Mouse (Mus musculus) urinary bladder, postnatal 14 days (tissue): Measurements from ENCODE around the gene Lnp1.
"Not testable (repeated sequence)": the region's sequence is repeated elsewhere in the genome, so short reads cannot be mapped to it uniquely, and the experiment has no call there.

Experiments
- DNase-seq: peaks from one replicate; pipeline ENCODE4 v3.0.0; 2021; ENCODE audit warnings: low spot score

The Lnp1 gene

GRCm38 (mm10) chr16:56928023-56928422 lies at the start of gene Lnp1:
Lnp1 (minus strand) TSS chr16:56928061.
- DNase-seq, result no peak

DNA sequence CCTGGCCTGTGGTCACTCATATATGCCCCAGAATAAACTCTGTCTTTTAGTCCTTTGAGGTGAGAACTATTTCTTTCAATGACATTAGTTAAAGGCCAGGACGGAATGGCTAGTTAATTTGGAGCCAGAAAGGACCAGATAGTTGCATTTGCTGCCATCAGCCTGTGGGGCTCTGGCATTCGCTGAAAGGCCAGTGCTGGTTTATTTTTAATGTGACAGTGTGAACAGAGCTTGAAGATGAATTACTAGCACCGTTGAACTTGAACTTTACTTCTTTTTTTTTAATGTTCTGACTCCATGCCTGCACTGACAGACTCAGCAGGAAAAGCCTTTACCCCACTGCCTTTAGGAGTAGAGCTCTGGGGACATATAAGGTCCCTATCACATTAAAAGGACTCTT lies 46.8 kb upstream of the Lnp1 start:
- no peak for DNase-seq

DNA sequence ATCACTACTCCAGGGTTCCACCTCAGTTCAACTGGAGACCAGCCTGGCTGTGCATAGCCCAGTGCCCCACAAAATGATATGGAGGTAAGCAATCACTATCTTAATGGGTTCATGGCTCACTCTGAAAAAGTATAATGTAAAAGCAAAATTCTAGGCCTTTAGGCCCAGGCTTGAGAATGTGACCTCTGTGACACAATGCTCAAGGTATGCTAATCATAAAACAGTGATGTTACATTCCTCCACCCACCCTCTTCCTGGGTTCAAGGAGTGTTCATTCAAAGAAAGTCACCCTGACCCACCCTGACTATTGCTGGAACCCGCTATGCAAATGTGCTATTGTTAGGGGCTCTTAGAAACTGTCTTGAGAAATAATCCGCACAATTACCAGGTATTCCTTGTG lies 30.4 kb upstream of the Lnp1 start:
- DNase-seq, result not testable (repeated sequence)

DNA sequence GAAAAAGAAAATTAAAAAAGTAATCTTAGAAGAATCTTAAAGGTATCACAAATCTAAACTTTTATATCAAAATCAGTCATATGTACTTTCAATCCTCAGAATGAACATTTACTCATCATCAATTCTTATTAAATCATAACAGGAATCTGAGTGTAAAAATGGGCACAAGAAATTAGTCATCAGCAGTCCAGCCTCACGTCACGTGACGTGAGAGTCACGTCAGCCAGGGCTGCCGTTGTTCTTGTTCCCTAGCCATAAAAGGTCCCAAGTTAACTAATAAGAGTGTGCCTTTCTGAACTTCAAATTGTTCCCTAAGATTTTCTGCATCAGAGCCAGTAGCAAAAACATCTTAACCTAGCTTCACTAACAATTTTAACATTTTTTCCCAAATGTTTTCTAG lies 21.2 kb upstream of the Lnp1 start:
- no peak for DNase-seq

GRCm38 (mm10) chr16:56942341-56942740 lies 14.5 kb upstream of the Lnp1 start:
- no peak for DNase-seq

DNA sequence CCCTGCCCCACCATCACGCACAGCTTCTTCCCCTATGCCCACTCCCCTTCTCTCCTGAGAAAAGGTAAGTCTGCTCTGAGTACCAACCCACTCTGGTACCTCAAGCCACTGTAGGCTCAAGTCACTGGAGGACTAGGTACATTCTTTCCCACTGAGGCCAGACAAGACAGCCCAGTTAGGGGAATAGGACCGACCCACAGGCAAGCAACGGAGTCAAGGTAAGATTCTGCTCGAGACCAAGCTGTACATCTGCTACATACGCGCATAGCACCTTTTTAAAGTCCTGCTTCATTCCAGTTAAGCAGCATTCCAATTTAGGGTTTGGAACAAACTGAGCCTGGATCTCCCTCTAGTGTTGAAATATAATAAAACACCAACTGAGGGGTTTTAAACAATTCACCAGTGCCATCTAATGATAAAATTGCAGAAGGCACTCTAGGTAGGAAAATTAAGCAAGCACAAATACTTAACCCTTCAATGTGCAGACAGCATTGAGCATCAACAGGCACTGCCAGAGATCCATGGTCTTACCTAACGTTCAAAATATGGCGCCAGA lies 7.7 kb downstream of the Lnp1 start:
- DNase-seq, result no peak

DNA sequence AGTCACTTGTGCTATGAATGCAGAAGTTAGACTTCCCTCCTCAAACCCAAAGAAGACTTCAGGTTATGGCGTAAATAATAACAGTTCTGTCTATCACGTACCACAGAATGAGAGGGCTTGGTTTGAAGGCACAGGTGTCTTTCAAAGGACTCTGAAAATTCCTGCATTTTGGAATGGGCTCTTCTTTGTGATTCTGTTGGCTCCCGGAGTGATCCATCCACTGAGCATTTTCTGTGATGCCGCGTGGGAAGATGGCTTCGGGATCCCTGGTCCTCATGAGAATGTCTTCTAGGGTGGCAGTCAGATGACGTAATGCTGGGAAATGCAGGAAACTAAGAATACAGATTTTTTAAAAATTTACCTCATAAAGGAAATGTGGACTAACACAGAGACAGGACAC lies 10.6 kb downstream of the Lnp1 start:
- no peak for DNase-seq

DNA sequence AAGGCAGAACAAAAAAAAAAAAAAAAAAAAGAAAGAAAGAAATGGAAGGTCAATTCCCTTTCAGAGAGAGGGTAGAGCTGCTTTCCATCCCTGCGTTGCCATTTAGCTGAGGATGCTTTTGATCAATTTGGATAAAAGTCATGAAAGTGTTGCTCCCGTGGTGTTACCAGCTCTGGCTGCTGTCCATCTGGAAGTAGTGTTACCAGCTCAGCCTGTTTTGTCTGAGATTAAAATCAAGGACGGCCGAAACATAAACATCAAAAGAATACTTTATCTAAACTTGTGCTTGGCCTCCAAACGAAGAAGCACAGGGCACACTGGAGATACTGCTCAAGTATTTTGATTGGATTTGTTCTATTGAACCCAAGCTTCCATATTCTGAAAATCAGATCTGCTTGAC lies 18.9 kb downstream of the Lnp1 start:
- DNase-seq, result peak; percentile 53

DNA sequence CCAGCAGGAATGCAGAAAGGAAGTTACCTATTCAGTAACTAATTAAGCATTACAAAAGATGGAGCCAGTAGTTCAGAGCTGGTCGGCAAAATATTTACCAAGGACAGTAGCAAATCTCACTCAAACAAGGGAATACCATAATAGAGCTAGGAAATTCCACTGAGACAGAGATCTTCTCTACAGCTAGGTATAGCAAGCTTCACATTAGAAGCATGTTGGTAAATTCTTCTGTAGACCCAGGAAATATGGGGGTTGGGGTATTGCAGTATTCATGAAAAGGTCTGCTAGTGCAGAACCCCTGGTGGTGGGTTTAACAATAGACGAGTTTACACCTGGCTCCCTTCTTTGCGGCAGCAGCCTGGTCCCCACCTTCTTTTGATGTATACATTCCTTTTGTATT lies 25.7 kb downstream of the Lnp1 start:
- not testable (repeated sequence) for DNase-seq

DNA sequence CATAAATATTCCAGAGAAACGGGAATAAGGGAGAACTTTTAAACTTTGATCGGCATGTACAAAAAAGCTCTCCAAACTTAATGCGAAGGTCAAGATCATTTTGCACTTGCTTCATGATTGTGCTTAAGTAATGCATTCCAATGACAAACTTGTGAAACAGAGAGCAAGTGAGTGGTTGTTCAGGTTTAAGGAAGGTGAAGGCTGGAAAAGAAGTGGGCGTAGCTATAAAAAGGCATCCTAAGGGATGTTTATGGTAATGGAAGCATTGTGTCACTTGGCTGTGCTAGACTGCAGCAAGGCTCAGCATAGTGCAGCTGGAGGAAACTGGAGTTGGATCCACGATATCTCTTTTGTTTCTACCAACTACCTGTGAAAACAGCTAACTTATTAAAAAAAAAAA lies 36.3 kb downstream of the Lnp1 start:
- no peak for DNase-seq

DNA sequence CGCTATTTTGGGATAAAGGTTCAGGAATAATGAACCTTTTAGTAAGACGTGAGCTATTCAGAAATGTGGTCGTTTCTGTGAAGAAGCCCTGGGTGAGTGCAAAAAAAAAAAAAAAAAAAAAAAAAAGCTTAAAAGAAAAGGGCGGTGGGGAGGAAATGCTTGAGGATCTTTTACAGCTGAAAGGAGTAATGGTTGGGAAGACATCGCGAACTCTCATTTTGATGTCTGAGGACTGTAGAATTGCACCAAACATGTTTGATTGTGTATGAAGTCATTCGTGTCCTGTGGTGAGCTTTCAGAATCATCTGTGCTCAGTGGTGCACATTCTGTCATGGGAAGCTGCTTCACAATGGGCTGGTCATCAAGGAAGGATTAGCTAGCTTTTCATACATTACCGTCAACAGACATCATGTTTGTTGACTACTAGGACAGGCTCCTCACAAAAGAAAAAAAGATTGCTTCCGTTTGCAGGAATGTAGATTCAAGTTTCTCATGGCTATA lies 41.2 kb downstream of the Lnp1 start:
- no peak for DNase-seq

DNA sequence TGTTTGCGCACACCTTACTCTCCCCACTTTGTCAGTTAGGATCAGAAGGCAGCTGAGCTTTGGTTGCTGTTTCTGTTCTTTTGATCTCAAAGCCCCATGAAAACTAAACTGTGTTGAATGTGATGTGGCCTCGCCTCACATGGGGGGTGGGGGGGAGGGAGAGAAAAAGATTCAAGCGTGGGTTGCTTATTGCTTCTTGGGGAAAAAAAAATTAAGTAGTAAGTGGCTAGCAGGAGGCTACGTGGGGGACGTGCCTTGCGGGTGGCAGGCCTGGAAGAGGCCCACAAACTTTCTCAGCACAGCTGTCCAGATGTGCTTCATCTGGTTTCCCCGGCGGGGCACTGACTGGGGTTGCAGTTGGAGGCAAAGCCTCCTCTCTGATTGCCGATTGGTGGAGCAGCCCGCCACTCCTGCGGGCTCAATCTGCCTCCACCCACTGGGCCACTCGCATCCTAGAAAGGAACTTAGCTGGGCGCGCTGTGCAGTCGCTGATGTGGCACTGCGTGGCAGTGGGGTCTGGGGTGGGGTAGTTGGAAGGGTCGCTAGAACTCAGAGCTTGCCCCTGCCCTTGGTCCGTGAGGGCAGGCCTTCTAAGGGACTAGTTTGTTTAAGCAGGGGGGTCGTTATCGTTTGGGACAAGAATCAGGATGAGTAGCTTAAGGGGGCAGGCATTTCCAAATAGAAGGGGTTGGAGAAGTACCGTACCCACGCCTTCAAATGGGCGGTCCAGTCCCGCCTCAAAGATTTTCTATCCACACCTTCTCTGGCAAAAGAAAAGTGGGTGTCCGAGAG lies 41.8 kb downstream of the Lnp1 start, which contains the start of gene Tmem45a:
Gene Tmem45a (minus strand): TSS at position 343 of the 792 bp plus-strand sequence.
- peak; percentile 92 for DNase-seq

- DNase-seq, result no peak
These were observed 43.0 kb downstream of the Lnp1 start for GRCm38 (mm10) chr16:56884811-56885210.

DNA sequence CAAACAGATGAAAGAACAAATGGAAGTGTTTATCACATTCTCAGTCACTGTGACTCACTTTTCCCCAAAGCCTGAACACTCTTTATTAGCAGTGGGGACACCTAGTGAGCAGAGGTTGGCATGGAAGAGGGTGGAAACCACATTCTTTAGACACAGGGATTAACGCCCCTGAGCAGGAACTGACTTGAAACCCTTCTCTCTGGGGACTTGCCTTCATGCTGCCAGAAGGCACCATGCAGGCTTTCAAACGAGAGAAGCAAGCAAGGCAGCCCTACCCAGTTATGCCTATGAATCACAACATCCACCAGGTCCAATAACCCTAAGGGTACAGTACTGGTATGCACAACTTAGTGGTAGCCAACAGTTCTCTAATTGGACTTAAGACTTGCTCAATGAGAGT lies 54.5 kb downstream of the Lnp1 start:
- peak; percentile 18 for DNase-seq

- DNase-seq, result no peak
These were observed 57.4 kb downstream of the Lnp1 start for GRCm38 (mm10) chr16:56870458-56870857.

DNA sequence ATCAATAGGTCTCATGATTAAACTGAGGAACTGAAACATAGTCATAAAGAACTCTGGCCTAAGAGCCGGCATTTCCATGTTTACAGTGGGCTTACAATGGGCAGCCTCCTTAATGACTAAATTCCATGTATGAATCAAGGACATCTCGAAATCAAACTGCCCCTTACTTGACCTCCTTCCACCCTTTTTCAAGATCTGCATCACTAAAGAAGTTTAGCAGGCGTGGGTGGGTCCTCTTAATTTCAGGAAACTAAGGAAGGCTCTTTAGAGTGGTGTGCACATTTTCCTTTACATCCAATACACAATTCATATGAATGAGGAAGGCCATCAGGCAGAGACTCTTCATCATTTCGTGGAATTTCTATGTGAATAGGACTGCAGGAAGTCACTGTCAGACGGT lies 59.5 kb downstream of the Lnp1 start:
- no peak for DNase-seq

- no peak for DNase-seq
These were observed 60.3 kb downstream of the Lnp1 start for GRCm38 (mm10) chr16:56867591-56867990.
